Mouse (Mus musculus): ENCODE data around the gene Ppie. TPM values are rescaled to one million over a fixed set of nuclear protein-coding genes. Genes with fewer than 3 reads are reported as not detected.
"Not testable (repeated sequence)": the region's sequence is repeated elsewhere in the genome, so short reads cannot be mapped to it uniquely, and the experiment has no call there.

Ppie gene
- polyA plus RNA-seq, 1 experiment, result 15.3 TPM

GRCm38 (mm10) chr4:123155840-123156239 lies 16.1 kb upstream of the Ppie start:
- H3K4me1 ChIP-seq (ENCODE audit: control insufficient read depth, insufficient read depth, low read length), result no peaks in the 10 kb centered on the region
- TF ChIP-seq CTCF (IDR thresholded peaks at IDR 0.05; ENCODE audit: insufficient read depth, low read length) (no peak), POLR2A (IDR thresholded peaks at IDR 0.05; ENCODE audit: borderline replicate concordance, extremely low read depth, low read depth, low read length) (no peak)
- DNase-seq, result no peak
- H3K4me3 ChIP-seq (replicated peaks; ENCODE audit: extremely low read depth, low read depth, low read length), result no peak overlapping the region

GRCm38 (mm10) chr4:123155427-123155826 lies 15.7 kb upstream of the Ppie start:
- DNase-seq, result no peak
- H3K4me3 ChIP-seq (replicated peaks; ENCODE audit: extremely low read depth, low read depth, low read length), result no peak overlapping the region
- WGBS, result 54% methylated on average over 2 of the region's 2 CpGs
- TF ChIP-seq POLR2A (IDR thresholded peaks at IDR 0.05; ENCODE audit: borderline replicate concordance, extremely low read depth, low read depth, low read length) (no peak), CTCF (IDR thresholded peaks at IDR 0.05; ENCODE audit: insufficient read depth, low read length) (no peak)
- H3K4me1 ChIP-seq (ENCODE audit: control insufficient read depth, insufficient read depth, low read length), result no peaks in the 10 kb centered on the region

- DNase-seq, result no peak
These were observed 15.3 kb upstream of the Ppie start for GRCm38 (mm10) chr4:123155004-123155403.

GRCm38 (mm10) chr4:123152976-123153375 lies 13.2 kb upstream of the Ppie start:
- no peaks in the 10 kb centered on the region for H3K4me1 ChIP-seq (ENCODE audit: control insufficient read depth, insufficient read depth, low read length)
- no peak overlapping the region for H3K4me3 ChIP-seq (replicated peaks; ENCODE audit: extremely low read depth, low read depth, low read length)
- 38% methylated on average over 5 of the region's 5 CpGs for WGBS
- TF ChIP-seq CTCF (IDR thresholded peaks at IDR 0.05; ENCODE audit: insufficient read depth, low read length) (no peak), POLR2A (IDR thresholded peaks at IDR 0.05; ENCODE audit: borderline replicate concordance, extremely low read depth, low read depth, low read length) (no peak)
- no peak for DNase-seq

More at GRCm38 (mm10) chr4:123155004-123155403, 15.3 kb upstream of the Ppie start:
- Histone ChIP-seq H3K4me3 (replicated peaks; ENCODE audit: extremely low read depth, low read depth, low read length) (no peak overlapping the region), H3K4me1 (ENCODE audit: control insufficient read depth, insufficient read depth, low read length) (no peaks in the 10 kb centered on the region)
- WGBS, result 17% methylated on average over 4 of the region's 4 CpGs
- TF ChIP-seq POLR2A (IDR thresholded peaks at IDR 0.05; ENCODE audit: borderline replicate concordance, extremely low read depth, low read depth, low read length), result no peak
- TF ChIP-seq CTCF (IDR thresholded peaks at IDR 0.05; ENCODE audit: insufficient read depth, low read length), result peak; percentile 19; the same call in 1 of the 2 replicates

- TF ChIP-seq POLR2A (IDR thresholded peaks at IDR 0.05; ENCODE audit: borderline replicate concordance, extremely low read depth, low read depth, low read length), result no peak
- no peak for TF ChIP-seq CTCF (IDR thresholded peaks at IDR 0.05; ENCODE audit: insufficient read depth, low read length)
- H3K4me1 ChIP-seq (ENCODE audit: control insufficient read depth, insufficient read depth, low read length), result no peaks in the 10 kb centered on the region
- H3K4me3 ChIP-seq (replicated peaks; ENCODE audit: extremely low read depth, low read depth, low read length), result no peak overlapping the region
- 69% methylated on average over 4 of the region's 4 CpGs for WGBS
- DNase-seq, result no peak
These were observed 12.3 kb upstream of the Ppie start for GRCm38 (mm10) chr4:123152003-123152402.

- no peak overlapping the region for H3K4me3 ChIP-seq (replicated peaks; ENCODE audit: extremely low read depth, low read depth, low read length)
- whole genome bisulfite sequencing, result 52% methylated on average over 5 of the region's 5 CpGs
- no peak for TF ChIP-seq POLR2A (IDR thresholded peaks at IDR 0.05; ENCODE audit: borderline replicate concordance, extremely low read depth, low read depth, low read length)
- no peaks in the 10 kb centered on the region for H3K4me1 ChIP-seq (ENCODE audit: control insufficient read depth, insufficient read depth, low read length)
- DNase-seq, result no peak
These were observed 7.8 kb upstream of the Ppie start for GRCm38 (mm10) chr4:123147446-123148150.

GRCm38 (mm10) chr4:123137551-123137950 lies 2.2 kb downstream of the Ppie start:
- DNase-seq, result no peak
- TF ChIP-seq POLR2A (IDR thresholded peaks at IDR 0.05; ENCODE audit: borderline replicate concordance, extremely low read depth, low read depth, low read length), result no peak
- no peak for TF ChIP-seq CTCF (IDR thresholded peaks at IDR 0.05; ENCODE audit: insufficient read depth, low read length)
- 81% methylated on average over 3 of the region's 3 CpGs for WGBS
- H3K4me3 ChIP-seq (replicated peaks; ENCODE audit: extremely low read depth, low read depth, low read length), result no peak overlapping the region
- peaks cover 5% of the 10 kb centered on the region for H3K4me1 ChIP-seq (ENCODE audit: control insufficient read depth, insufficient read depth, low read length)

- DNase-seq, result no peak
- Histone ChIP-seq H3K4me3 (replicated peaks; ENCODE audit: extremely low read depth, low read depth, low read length) (no peak overlapping the region), H3K4me1 (ENCODE audit: control insufficient read depth, insufficient read depth, low read length) (no peaks in the 10 kb centered on the region)
- TF ChIP-seq CTCF (IDR thresholded peaks at IDR 0.05; ENCODE audit: insufficient read depth, low read length) (no peak), POLR2A (IDR thresholded peaks at IDR 0.05; ENCODE audit: borderline replicate concordance, extremely low read depth, low read depth, low read length) (no peak)
- WGBS, result 87% methylated on average over 4 of the region's 4 CpGs
These were observed 12.7 kb downstream of the Ppie start for GRCm38 (mm10) chr4:123127051-123127450.

- 94% methylated on average over 7 of the region's 7 CpGs for WGBS
- no peak for DNase-seq
- Histone ChIP-seq H3K4me3 (replicated peaks; ENCODE audit: extremely low read depth, low read depth, low read length) (no peak overlapping the region), H3K4me1 (ENCODE audit: control insufficient read depth, insufficient read depth, low read length) (no peaks in the 10 kb centered on the region)
- TF ChIP-seq CTCF (IDR thresholded peaks at IDR 0.05; ENCODE audit: insufficient read depth, low read length) (no peak), POLR2A (IDR thresholded peaks at IDR 0.05; ENCODE audit: borderline replicate concordance, extremely low read depth, low read depth, low read length) (no peak)
These were observed 13.1 kb downstream of the Ppie start for GRCm38 (mm10) chr4:123126626-123127025.

- DNase-seq, result no peak
- Histone ChIP-seq H3K4me3 (replicated peaks; ENCODE audit: extremely low read depth, low read depth, low read length) (no peak overlapping the region), H3K4me1 (ENCODE audit: control insufficient read depth, insufficient read depth, low read length) (no peaks in the 10 kb centered on the region)
- no peak for TF ChIP-seq POLR2A (IDR thresholded peaks at IDR 0.05; ENCODE audit: borderline replicate concordance, extremely low read depth, low read depth, low read length)
- TF ChIP-seq CTCF (IDR thresholded peaks at IDR 0.05; ENCODE audit: insufficient read depth, low read length), result no peak
- 67% methylated on average over 2 of the region's 2 CpGs for WGBS
These were observed 18.5 kb downstream of the Ppie start for GRCm38 (mm10) chr4:123121286-123121685.

- not testable (repeated sequence) for H3K4me1 ChIP-seq (ENCODE audit: control insufficient read depth, insufficient read depth, low read length); H3K4me3 ChIP-seq (replicated peaks; ENCODE audit: extremely low read depth, low read depth, low read length); DNase-seq
- 14% methylated on average over 38 of the region's 42 CpGs for WGBS
These were observed 23.1 kb downstream of the Ppie start for GRCm38 (mm10) chr4:123116640-123117039.
